Mouse (Mus musculus): ENCODE results near the gene Samd11. TPM values are rescaled to one million over a fixed set of nuclear protein-coding genes. Genes with fewer than 3 reads are reported as not detected.
A peak's percentile ranks its signal among the peaks of the same experiment; 100 is the strongest.

The Samd11 gene
- 5.9 and 6.9 TPM in 2 replicates for polyA plus RNA-seq (2012; rRNA removed)

GRCm38 (mm10) chr4:156255078-156255839 lies at the start of gene Samd11:
Samd11 (minus strand) TSS chr4:156255657.
- TF ChIP-seq POLR2A (IDR thresholded peaks at IDR 0.05; ENCODE audit: borderline replicate concordance, extremely low read depth, insufficient read depth, insufficient read length, poor library complexity, severe bottlenecking) (no peak), CTCF (IDR thresholded peaks at IDR 0.05; ENCODE audit: borderline replicate concordance, extremely low read depth, insufficient read depth, insufficient read length) (no peak)
- DNase-seq (ENCODE audit: low read depth) = no peak

- DNase-seq (ENCODE audit: low read depth) = peak; percentile 55
- TF ChIP-seq POLR2A (IDR thresholded peaks at IDR 0.05; ENCODE audit: borderline replicate concordance, extremely low read depth, insufficient read depth, insufficient read length, poor library complexity, severe bottlenecking) (no peak), CTCF (IDR thresholded peaks at IDR 0.05; ENCODE audit: borderline replicate concordance, extremely low read depth, insufficient read depth, insufficient read length) (no peak)
Measured at GRCm38 (mm10) chr4:156254361-156255077, 938 bp downstream of the Samd11 start.

- no peak for DNase-seq (ENCODE audit: low read depth)
- no peak for TF ChIP-seq POLR2A (IDR thresholded peaks at IDR 0.05; ENCODE audit: borderline replicate concordance, extremely low read depth, insufficient read depth, insufficient read length, poor library complexity, severe bottlenecking)
- TF ChIP-seq CTCF (IDR thresholded peaks at IDR 0.05; ENCODE audit: borderline replicate concordance, extremely low read depth, insufficient read depth, insufficient read length) = no peak
Measured at GRCm38 (mm10) chr4:156253043-156253442, 2.4 kb downstream of the Samd11 start.

GRCm38 (mm10) chr4:156252619-156253018 lies 2.8 kb downstream of the Samd11 start:
- DNase-seq (ENCODE audit: low read depth) = no peak
- no peak for TF ChIP-seq POLR2A (IDR thresholded peaks at IDR 0.05; ENCODE audit: borderline replicate concordance, extremely low read depth, insufficient read depth, insufficient read length, poor library complexity, severe bottlenecking)

- DNase-seq (ENCODE audit: low read depth) = no peak
- no peak for TF ChIP-seq CTCF (IDR thresholded peaks at IDR 0.05; ENCODE audit: borderline replicate concordance, extremely low read depth, insufficient read depth, insufficient read length)
- no peak for TF ChIP-seq POLR2A (IDR thresholded peaks at IDR 0.05; ENCODE audit: borderline replicate concordance, extremely low read depth, insufficient read depth, insufficient read length, poor library complexity, severe bottlenecking)
Measured at GRCm38 (mm10) chr4:156252140-156252539, 3.3 kb downstream of the Samd11 start.

GRCm38 (mm10) chr4:156251081-156251480 lies 4.4 kb downstream of the Samd11 start:
- TF ChIP-seq POLR2A (IDR thresholded peaks at IDR 0.05; ENCODE audit: borderline replicate concordance, extremely low read depth, insufficient read depth, insufficient read length, poor library complexity, severe bottlenecking) (no peak), CTCF (IDR thresholded peaks at IDR 0.05; ENCODE audit: borderline replicate concordance, extremely low read depth, insufficient read depth, insufficient read length) (no peak)
- peak; percentile 55 for DNase-seq (ENCODE audit: low read depth)

GRCm38 (mm10) chr4:156249567-156249966 lies 5.9 kb downstream of the Samd11 start:
- DNase-seq (ENCODE audit: low read depth) = no peak
- TF ChIP-seq POLR2A (IDR thresholded peaks at IDR 0.05; ENCODE audit: borderline replicate concordance, extremely low read depth, insufficient read depth, insufficient read length, poor library complexity, severe bottlenecking) (no peak), CTCF (IDR thresholded peaks at IDR 0.05; ENCODE audit: borderline replicate concordance, extremely low read depth, insufficient read depth, insufficient read length) (no peak)

- TF ChIP-seq CTCF (IDR thresholded peaks at IDR 0.05; ENCODE audit: borderline replicate concordance, extremely low read depth, insufficient read depth, insufficient read length) = no peak
- TF ChIP-seq POLR2A (IDR thresholded peaks at IDR 0.05; ENCODE audit: borderline replicate concordance, extremely low read depth, insufficient read depth, insufficient read length, poor library complexity, severe bottlenecking) = no peak
- no peak for DNase-seq (ENCODE audit: low read depth)
Measured at GRCm38 (mm10) chr4:156236651-156237447, 18.6 kb downstream of the Samd11 start.

GRCm38 (mm10) chr4:156235808-156236533 lies 19.5 kb downstream of the Samd11 start, which contains the start of gene Noc2l:
Noc2l (plus strand) TSS chr4:156236010.
- DNase-seq (ENCODE audit: low read depth) = peak; percentile 98
- TF ChIP-seq CTCF (IDR thresholded peaks at IDR 0.05; ENCODE audit: borderline replicate concordance, extremely low read depth, insufficient read depth, insufficient read length) = no peak
- TF ChIP-seq POLR2A (IDR thresholded peaks at IDR 0.05; ENCODE audit: borderline replicate concordance, extremely low read depth, insufficient read depth, insufficient read length, poor library complexity, severe bottlenecking) = peak; percentile 97

GRCm38 (mm10) chr4:156235360-156235770 lies 20.1 kb downstream of the Samd11 start:
- peak; percentile 92 for DNase-seq (ENCODE audit: low read depth)
- no peak for TF ChIP-seq POLR2A (IDR thresholded peaks at IDR 0.05; ENCODE audit: borderline replicate concordance, extremely low read depth, insufficient read depth, insufficient read length, poor library complexity, severe bottlenecking)
- peak; percentile 41; the same call in 1 of the 2 replicates for TF ChIP-seq CTCF (IDR thresholded peaks at IDR 0.05; ENCODE audit: borderline replicate concordance, extremely low read depth, insufficient read depth, insufficient read length)

Measured in brain, embryonic 14.5 days (tissue).